Mouse (Mus musculus) mature B cell (primary cell): ENCODE measurements around the gene Mlip.
"Not testable (repeated sequence)": the region's sequence is repeated elsewhere in the genome, so short reads cannot be mapped to it uniquely, and the experiment has no call there.

ENCODE experiments used
- in situ Hi-C: fragments of 300-500 bp; cut with MboI; formaldehyde crosslinking; loops from 2 replicates; pipeline ENCODE4 v1.14.3; 2019

Mlip gene

GRCm38 (mm10) chr9:77251511-77252112, 101.2 kb downstream of the Mlip start:
- in situ Hi-C loops = no loop called here

- in situ Hi-C loops = no loop called here
Observed at GRCm38 (mm10) chr9:77198250-77198649, 154.5 kb downstream of the Mlip start.

- in situ Hi-C loops = no loop called here
Observed at GRCm38 (mm10) chr9:77179486-77179885, 173.3 kb downstream of the Mlip start.

GRCm38 (mm10) chr9:77175870-77176269, 176.9 kb downstream of the Mlip start:
- in situ Hi-C loops = no loop called here

- in situ Hi-C loops = no loop called here
Observed at GRCm38 (mm10) chr9:77172044-77172443, 180.7 kb downstream of the Mlip start.

- in situ Hi-C loops = no loop called here
Observed at GRCm38 (mm10) chr9:77165877-77166276, 186.9 kb downstream of the Mlip start.

- in situ Hi-C loops = no loop called here
Observed at GRCm38 (mm10) chr9:77161764-77162163, 191.0 kb downstream of the Mlip start.

- in situ Hi-C loops = no loop called here
Observed at GRCm38 (mm10) chr9:77160277-77160926, 192.4 kb downstream of the Mlip start.

GRCm38 (mm10) chr9:77148518-77149257, 204.1 kb downstream of the Mlip start:
- in situ Hi-C loops = no loop called here

- in situ Hi-C loops = no loop called here
Observed at GRCm38 (mm10) chr9:77119735-77120134, 233.0 kb downstream of the Mlip start.

- in situ Hi-C loops = no loop called here
Observed at GRCm38 (mm10) chr9:77096886-77097285, 255.9 kb downstream of the Mlip start.

- in situ Hi-C loops = not testable (repeated sequence)
Observed at GRCm38 (mm10) chr9:77083221-77083620, 269.5 kb downstream of the Mlip start.

- in situ Hi-C loops = no loop called here
Observed at GRCm38 (mm10) chr9:77071676-77072075, 281.1 kb downstream of the Mlip start.

- in situ Hi-C loops = no loop called here
Observed at GRCm38 (mm10) chr9:77056611-77057010, 296.2 kb downstream of the Mlip start.

GRCm38 (mm10) chr9:77054426-77055193, 298.2 kb downstream of the Mlip start:
- in situ Hi-C loops = no loop called here
